Mouse (Mus musculus): Measurements from ENCODE around the gene Exoc3l4.

GRCm38 (mm10) chr12:111375559-111375958 lies 41.3 kb upstream of the Exoc3l4 start:
- TF ChIP-seq USF1 (IDR thresholded peaks at IDR 0.05; ENCODE audit: low read depth) (no peak), MAX (IDR thresholded peaks at IDR 0.05; ENCODE audit: low read depth) (no peak), POLR2A (IDR thresholded peaks at IDR 0.05; ENCODE audit: insufficient read length, low read depth) (no peak), MYOD1 (IDR thresholded peaks at IDR 0.05; ENCODE audit: control insufficient read depth in 1 of 3, insufficient read length in 2 of 3, low read depth in 2 of 3) (no peak)
